Mouse (Mus musculus): Measurements from ENCODE around the gene Olfr212. TPM values are rescaled to one million over a fixed set of nuclear protein-coding genes. Genes with fewer than 3 reads are reported as not detected.

Gene Olfr212
- total and polyA plus RNA-seq, 3 experiments: not detected

- DNase-seq (ENCODE audit: extremely low read depth): no peak
- no peaks in the 10 kb centered on the region for H3K9me3 ChIP-seq (replicated peaks; ENCODE audit: low read length)
- no peaks in the 10 kb centered on the region for H3K4me1 ChIP-seq (ENCODE audit: control insufficient read depth in 1 of 2, insufficient read depth in 2 of 2)
- no peak within 1 kb of the TSS for H3K27ac ChIP-seq (ENCODE audit: insufficient read depth, low read depth)
- in situ Hi-C loops (cut with MboI; ENCODE audit: low pct_ligation_motif_present, low pct_unique_long_range_greater_than_20kb, low sequenced_read_pairs): no loop called here
- H3K4me2 ChIP-seq (ENCODE audit: insufficient read depth, low read depth, poor library complexity, severe bottlenecking): no peak within 1 kb of the TSS
- H3K27me3 ChIP-seq (replicated peaks): peaks cover under 1% of the 10 kb centered on the region
- dilution Hi-C loops (cut with MboI; ENCODE audit: extremely low pct_ligation_motif_present, extremely low pct_unique_long_range_greater_than_20kb, low sequenced_read_pairs): no loop called here
- no peak within 1 kb of the TSS for H3K4me3 ChIP-seq (replicated peaks in 1 of 3; ENCODE audit: low read depth in 2 of 3, low read length in 2 of 3, poor library complexity in 1 of 3)
- no peaks in the 10 kb centered on the region for H3K36me3 ChIP-seq (replicated peaks in 1 of 2; ENCODE audit: control insufficient read depth in 1 of 2, insufficient read depth in 1 of 2, low read length in 1 of 2)
- H3K79me2 ChIP-seq (replicated peaks; ENCODE audit: control insufficient read depth, extremely low read depth, insufficient read depth, poor library complexity, severe bottlenecking): no peaks in the 10 kb centered on the region
- TF ChIP-seq CHD2 (IDR thresholded peaks at IDR 0.05; ENCODE audit: low read length): no peak
- no peak for TF ChIP-seq HCFC1 (IDR thresholded peaks at IDR 0.05; ENCODE audit: low read depth, low read length)
- TF ChIP-seq ETS1 (conservative IDR thresholded peaks at IDR 0.05; ENCODE audit: low read depth, low read length): no peak
- TF ChIP-seq POLR2AphosphoS2 (IDR thresholded peaks at IDR 0.05; ENCODE audit: low read depth, low read length): no peak
- no peak for TF ChIP-seq ZNF384 (IDR thresholded peaks at IDR 0.05; ENCODE audit: low read depth, low read length)
- no peak for TF ChIP-seq KAT2A (IDR thresholded peaks at IDR 0.05; ENCODE audit: insufficient replicate concordance, low read length)
- no peak for TF ChIP-seq MXI1 (IDR thresholded peaks at IDR 0.05; ENCODE audit: low read depth, low read length)
- TF ChIP-seq SIN3A (IDR thresholded peaks at IDR 0.05; ENCODE audit: low read length): no peak
- TF ChIP-seq EP300 (IDR thresholded peaks at IDR 0.05; ENCODE audit: low read length): no peak
- no peak for TF ChIP-seq ELF1 (IDR thresholded peaks at IDR 0.05; ENCODE audit: low read depth, low read length)
- TF ChIP-seq JUND (conservative IDR thresholded peaks at IDR 0.05; ENCODE audit: low read depth, low read length): no peak
- no peak for TF ChIP-seq E2F4 (IDR thresholded peaks at IDR 0.05; ENCODE audit: insufficient replicate concordance, low read depth, low read length)
- TF ChIP-seq USF2 (conservative IDR thresholded peaks at IDR 0.05; ENCODE audit: low read depth, low read length): no peak
- no peak for TF ChIP-seq RAD21 (IDR thresholded peaks at IDR 0.05; ENCODE audit: low read depth, low read length)
- no peak for TF ChIP-seq POLR2A (IDR thresholded peaks at IDR 0.05; ENCODE audit: low read depth, low read length)
- TF ChIP-seq BHLHE40 (IDR thresholded peaks at IDR 0.05; ENCODE audit: low read depth, low read length): no peak
- TF ChIP-seq JUN (IDR thresholded peaks at IDR 0.05; ENCODE audit: insufficient read depth, low read depth, low read length): no peak
- no peak for TF ChIP-seq MAFK (IDR thresholded peaks at IDR 0.05; ENCODE audit: insufficient replicate concordance, low read length)
- no peak within 1 kb of the TSS for H3K9ac ChIP-seq (ENCODE audit: insufficient read depth, low read depth)
These were observed 31.8 kb downstream of the Olfr212 start, which contains the start of gene Olfr213 for GRCm38 (mm10) chr6:116538156-116538555. Gene Olfr213, plus strand, starts transcription at chr6:116538456.

GRCm38 (mm10) chr6:116542500-116542899 lies 36.2 kb downstream of the Olfr212 start:
- dilution Hi-C loops (cut with MboI; ENCODE audit: extremely low pct_ligation_motif_present, extremely low pct_unique_long_range_greater_than_20kb, low sequenced_read_pairs): no loop called here
- H3K4me3 ChIP-seq (replicated peaks in 1 of 3; ENCODE audit: low read depth in 2 of 3, low read length in 2 of 3, poor library complexity in 1 of 3): no peak overlapping the region
- no peaks in the 10 kb centered on the region for H3K4me1 ChIP-seq (ENCODE audit: control insufficient read depth in 1 of 2, insufficient read depth in 2 of 2)
- H3K27ac ChIP-seq (ENCODE audit: insufficient read depth, low read depth): no peak overlapping the region
- H3K4me2 ChIP-seq (ENCODE audit: insufficient read depth, low read depth, poor library complexity, severe bottlenecking): no peak overlapping the region
- no peaks in the 10 kb centered on the region for H3K36me3 ChIP-seq (replicated peaks in 1 of 2; ENCODE audit: control insufficient read depth in 1 of 2, insufficient read depth in 1 of 2, low read length in 1 of 2)
- in situ Hi-C loops (cut with MboI; ENCODE audit: low pct_ligation_motif_present, low pct_unique_long_range_greater_than_20kb, low sequenced_read_pairs): no loop called here
- no peaks in the 10 kb centered on the region for H3K79me2 ChIP-seq (replicated peaks; ENCODE audit: control insufficient read depth, extremely low read depth, insufficient read depth, poor library complexity, severe bottlenecking)
- DNase-seq (ENCODE audit: extremely low read depth): no peak
- H3K9ac ChIP-seq (ENCODE audit: insufficient read depth, low read depth): no peak overlapping the region
- peaks cover 22% of the 10 kb centered on the region for H3K27me3 ChIP-seq (replicated peaks)
- H3K9me3 ChIP-seq (replicated peaks; ENCODE audit: low read length): no peaks in the 10 kb centered on the region
- TF ChIP-seq MAX (IDR thresholded peaks at IDR 0.05; ENCODE audit: low read length) (no peak), SMC3 (IDR thresholded peaks at IDR 0.05; ENCODE audit: low read depth, low read length) (no peak), NRF1 (IDR thresholded peaks at IDR 0.05; ENCODE audit: low read depth, low read length) (no peak), JUND (conservative IDR thresholded peaks at IDR 0.05; ENCODE audit: low read depth, low read length) (no peak), NELFE (IDR thresholded peaks at IDR 0.05; ENCODE audit: low read depth, low read length) (no peak), EP300 (IDR thresholded peaks at IDR 0.05; ENCODE audit: low read length) (no peak), UBTF (IDR thresholded peaks at IDR 0.05; ENCODE audit: low read depth, low read length) (no peak), MAFK (IDR thresholded peaks at IDR 0.05; ENCODE audit: insufficient replicate concordance, low read length) (no peak), ZC3H11A (IDR thresholded peaks at IDR 0.05; ENCODE audit: low read depth, low read length) (no peak), RCOR1 (conservative IDR thresholded peaks at IDR 0.05; ENCODE audit: low read depth, low read length) (no peak), MAZ (IDR thresholded peaks at IDR 0.05; ENCODE audit: low read depth, low read length) (no peak), USF2 (conservative IDR thresholded peaks at IDR 0.05; ENCODE audit: low read depth, low read length) (no peak), ZMIZ1 (IDR thresholded peaks at IDR 0.05; ENCODE audit: low read depth, low read length) (no peak), JUN (IDR thresholded peaks at IDR 0.05; ENCODE audit: insufficient read depth, low read depth, low read length) (no peak), POLR2AphosphoS2 (IDR thresholded peaks at IDR 0.05; ENCODE audit: low read depth, low read length) (no peak), ZKSCAN1 (IDR thresholded peaks at IDR 0.05; ENCODE audit: borderline replicate concordance, low read depth, low read length) (no peak), ELF1 (IDR thresholded peaks at IDR 0.05; ENCODE audit: low read depth, low read length) (no peak), GABPA (IDR thresholded peaks at IDR 0.05; ENCODE audit: insufficient replicate concordance, low read depth, low read length) (no peak), TBP (conservative IDR thresholded peaks at IDR 0.05; ENCODE audit: low read depth, low read length) (no peak), TCF12 (IDR thresholded peaks at IDR 0.05; ENCODE audit: low read depth, low read length) (no peak)

Data from CH12.LX (cell line).